Mouse (Mus musculus) kidney, adult 18-20 months (tissue): ENCODE results near the gene Grin2c.

Experiments used
- DNase-seq: peaks from one replicate; pipeline ENCODE4 v3.0.0; 2021

Grin2c gene

DNA sequence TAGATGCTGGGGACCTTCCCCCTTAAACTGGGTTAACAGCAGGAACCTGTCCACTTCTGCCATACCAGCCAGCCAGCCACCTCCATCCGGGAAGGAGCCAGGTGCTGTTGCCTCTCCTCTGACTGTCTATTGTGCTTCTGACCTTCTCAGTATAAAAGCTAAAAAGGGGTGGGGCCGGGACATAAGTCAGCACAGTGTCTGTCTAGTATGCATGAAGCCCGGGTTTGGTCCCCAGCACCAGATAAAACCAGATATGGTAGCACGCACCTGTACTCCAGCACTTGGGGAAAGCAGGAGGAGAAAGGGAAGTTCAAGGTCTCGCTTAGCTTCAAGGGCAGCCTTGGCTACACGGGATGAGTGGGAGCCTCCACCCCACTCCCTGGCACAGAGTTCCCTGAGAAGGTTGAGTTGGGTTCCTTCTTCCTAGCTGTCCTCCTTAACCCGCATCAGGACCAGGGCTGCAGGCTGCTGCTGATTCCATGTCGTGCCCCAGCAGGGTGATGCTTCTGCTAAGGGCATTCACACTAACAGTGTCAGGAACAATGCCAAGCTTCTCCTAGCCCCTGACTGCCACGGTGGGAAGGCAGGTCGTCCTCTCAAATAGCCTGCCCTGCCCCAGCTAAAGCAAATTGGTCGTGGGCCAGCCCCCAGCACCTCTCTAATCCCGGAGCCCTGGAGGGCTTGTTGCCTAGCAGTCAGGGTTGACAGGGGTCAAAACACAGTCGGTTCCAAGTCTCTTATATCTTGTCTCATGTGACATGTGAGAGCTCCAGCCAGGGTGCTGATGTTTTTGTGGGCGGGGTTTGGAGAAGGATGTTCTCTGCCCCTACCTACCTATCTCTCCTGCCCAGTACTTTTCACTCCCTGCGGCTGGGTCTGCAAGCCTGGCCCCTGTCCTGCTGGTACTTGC lies 37.8 kb downstream of the Grin2c start:
- DNase-seq = no peak

DNA sequence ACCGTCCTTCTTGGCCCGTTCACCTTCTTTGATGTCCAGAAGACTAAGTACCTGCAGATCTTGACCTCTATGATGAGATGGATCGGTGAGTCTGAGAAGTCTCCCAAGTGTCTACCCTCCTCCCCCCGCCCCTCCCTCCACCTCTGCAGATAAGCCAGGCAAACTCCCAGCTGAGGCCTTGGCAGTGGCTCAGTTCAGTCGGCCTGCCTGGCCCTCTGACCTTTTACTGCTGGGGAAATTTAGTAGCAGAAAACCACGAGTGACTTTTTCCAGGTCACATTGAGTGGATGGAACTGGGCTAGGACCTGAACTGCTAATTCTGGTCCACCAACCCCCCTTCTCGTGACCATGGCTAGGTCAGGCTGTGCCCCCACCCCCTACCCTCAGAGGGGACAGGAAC lies 38.6 kb downstream of the Grin2c start:
- DNase-seq = no peak

GRCm38 (mm10) chr11:115227640-115228039 lies 39.4 kb downstream of the Grin2c start:
- DNase-seq = no peak

DNA sequence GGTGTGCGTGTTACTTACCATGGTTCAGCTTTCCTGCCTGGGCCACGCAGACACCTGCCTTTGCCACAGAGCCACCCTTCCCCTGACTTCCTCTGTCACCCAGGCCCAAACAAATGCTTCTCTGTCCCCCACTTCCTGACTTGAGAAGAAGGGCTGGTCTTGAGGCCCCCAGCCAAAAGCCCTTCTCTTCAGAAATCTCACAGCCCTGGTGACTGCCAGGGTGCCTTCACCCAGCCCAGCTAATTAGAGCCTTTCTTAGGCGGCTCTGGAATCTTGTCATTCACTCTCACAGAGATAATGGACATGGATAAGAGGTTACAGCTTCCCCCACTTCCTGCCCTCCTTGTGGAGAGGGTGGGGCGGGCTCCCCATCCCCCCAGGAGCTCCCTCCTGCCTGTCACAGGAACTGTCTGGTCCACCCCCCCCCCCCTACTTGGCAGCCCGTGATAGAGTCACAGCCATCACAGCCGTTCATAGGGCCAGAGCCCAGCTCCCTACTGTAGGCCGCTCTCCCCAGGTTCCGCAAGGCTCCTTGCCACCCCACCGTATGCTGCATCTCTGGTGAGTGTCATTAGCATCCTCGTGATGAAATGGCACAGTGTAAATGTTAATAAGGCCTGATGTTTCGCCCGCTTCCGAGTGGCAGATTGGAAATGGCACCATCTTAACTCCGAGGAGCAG lies 40.1 kb downstream of the Grin2c start:
- DNase-seq = no peak

DNA sequence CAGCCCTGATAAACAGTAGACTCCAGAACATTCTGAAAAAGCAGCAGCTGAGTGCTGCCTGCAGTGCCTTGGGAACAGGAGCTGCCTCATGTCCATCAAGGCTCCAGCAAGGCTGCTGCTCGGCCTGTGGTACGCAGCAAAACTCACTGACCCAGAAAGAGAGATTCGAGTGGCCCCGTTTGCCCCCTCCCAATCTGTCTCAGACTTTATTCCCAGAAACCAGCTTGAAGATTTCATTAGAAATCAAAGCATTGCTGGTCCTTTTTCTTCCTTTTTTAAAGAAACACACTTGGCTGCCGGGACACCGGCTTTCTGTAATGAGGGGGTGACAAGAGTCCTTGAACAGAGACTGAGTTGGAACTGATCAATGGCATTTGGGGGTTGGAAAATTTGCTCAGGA lies 41.7 kb downstream of the Grin2c start:
- DNase-seq = no peak

- peak; percentile 47 for DNase-seq
Observed at GRCm38 (mm10) chr11:115224889-115225288, 42.2 kb downstream of the Grin2c start.

DNA sequence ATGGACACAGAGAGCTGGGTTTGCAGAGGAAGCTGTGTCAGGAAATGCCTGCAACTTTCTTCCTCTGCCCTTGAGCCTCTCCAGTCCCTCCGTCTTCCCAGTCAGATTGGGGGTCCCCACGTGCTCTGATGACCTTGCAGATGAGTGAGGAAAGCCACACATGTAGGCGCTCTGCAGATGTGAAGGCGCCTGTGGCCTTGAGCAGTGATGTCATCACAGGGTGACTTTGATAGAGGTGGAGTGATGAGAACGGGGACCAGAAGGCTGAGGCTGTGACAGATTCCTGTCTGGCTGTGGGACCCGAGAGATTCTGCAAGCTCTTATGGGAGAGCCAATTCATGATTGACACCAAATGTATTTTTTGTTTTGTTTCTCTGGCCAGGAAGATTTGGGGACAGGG lies 43.2 kb downstream of the Grin2c start:
- no peak for DNase-seq

- no peak for DNase-seq
Observed at GRCm38 (mm10) chr11:115223451-115223850, 43.6 kb downstream of the Grin2c start.

DNA sequence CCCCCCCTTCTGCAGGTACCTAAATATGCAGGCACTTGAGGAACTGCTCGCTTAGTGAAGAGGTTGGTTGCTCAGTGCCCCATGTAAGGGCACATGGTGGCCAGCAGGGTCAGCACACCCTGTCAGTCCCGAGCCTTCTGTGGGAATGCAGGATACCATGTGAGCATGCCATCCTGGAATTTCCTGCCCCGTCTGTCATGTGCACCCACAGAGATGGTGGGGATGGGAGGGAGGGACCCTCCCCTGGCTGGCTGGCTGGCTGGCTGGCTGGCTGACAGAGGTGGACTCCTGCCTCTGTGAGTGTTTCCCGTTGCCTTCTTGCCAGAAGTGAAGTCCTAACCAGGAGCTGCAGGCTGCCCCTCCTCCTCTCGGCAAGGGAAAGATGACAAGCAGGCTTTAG lies 44.5 kb downstream of the Grin2c start:
- DNase-seq = no peak

GRCm38 (mm10) chr11:115222077-115222476 lies 45.0 kb downstream of the Grin2c start:
- DNase-seq = no peak

GRCm38 (mm10) chr11:115219685-115220084 lies 47.4 kb downstream of the Grin2c start:
- no peak for DNase-seq

DNA sequence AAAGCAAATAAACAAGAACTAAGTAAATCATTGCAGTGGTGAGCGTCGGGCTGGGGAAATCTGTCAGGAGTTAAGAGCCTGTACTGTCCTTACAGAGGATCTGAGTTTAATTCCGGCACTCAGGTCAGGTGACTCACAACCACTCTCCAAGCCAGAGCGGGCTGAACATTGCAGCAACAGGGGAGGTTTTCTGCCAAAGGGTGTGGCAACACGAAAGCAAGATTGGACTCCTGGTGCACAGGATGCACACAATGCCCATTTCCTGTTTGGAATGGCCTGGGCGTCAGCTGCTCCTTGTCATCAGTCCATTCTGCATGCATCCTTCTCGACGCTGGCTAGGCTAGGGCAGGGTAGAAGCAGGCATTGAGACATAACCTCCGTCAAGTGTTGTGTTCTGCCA lies 47.8 kb downstream of the Grin2c start:
- DNase-seq = peak; percentile 31

DNA sequence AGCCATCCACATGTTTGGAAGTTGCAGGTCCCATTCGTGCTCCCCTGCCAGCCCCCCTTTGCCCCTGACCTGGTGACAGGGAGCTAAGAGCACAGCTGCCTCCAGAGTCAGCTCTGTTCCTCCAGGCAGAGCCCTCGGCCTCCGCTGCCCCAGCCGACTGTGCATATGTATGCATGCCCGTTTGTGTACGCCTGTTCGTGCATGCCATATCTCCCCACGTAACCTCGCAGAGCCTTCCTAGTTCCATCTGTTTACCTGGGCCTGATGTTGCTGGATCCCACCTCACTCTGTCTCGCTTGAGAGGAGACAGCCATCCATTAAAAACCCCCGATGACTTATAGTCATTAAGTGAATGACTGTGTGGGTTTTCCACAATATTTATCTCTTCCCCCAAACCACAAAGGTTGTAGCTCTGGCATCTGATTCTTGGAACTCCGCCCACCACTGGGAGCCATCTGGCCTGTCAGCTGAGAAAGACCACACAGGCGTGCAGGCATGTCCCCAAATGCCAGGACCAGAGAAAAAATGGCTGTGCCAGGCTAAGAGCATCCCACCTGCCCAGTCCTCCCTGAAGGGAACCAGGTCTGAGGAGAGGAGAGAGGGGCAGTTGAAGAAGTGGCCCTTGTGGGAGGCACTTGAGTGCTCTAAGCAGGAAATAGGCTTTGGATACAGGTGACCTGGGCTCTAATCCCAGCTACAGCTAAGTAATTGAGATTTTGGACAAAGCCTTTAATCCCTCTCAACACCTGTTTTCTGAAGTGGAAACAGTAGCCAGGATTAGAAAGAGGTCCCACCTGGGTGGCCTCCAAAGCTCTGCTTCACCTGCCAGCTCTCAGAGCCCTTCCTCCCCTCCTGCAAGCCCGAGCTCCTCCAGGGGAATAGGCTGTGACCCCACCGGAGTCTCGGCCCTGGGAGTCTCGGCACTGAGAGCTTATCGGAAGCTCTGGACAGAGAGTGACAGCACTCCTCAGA lies 49.3 kb downstream of the Grin2c start:
- no peak for DNase-seq

DNA sequence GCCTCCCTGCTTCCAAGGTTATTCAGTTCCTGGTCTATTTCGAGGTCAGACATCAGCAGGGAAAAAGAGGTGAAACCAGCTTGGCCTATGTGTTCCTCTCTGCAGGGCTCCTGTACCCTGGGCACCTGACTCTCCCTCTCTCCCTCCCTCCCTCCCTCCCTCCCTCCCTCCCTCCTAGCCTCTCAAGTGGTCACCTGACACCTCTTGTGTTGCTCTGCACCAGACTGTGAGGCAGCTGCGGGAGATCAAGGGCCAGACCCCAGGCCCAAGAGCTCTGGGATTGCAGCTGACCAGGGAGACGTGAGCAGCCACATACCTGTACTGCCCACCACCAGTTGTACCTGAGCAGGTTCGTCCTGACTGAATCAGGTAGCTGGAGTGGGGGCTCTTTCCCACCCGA lies 51.9 kb downstream of the Grin2c start:
- no peak for DNase-seq

DNA sequence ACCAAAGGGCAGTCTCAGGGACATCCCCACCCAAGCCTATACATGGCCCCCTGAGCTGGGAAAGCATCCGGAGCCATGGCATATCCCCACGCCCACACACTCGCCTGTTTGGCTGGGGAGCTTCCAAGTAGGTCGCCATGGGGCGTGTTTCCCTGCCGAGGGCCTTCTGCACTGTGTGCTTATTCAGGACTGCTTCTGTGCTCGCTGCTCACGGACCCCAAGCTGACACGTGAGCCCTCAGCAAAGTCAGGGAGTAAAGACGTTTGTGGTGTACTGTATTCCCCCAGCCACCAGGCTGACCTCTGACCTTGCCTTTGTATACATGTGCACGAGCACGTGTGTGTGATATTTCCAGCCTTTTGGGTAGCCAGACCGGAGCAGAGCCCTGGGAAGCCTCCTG lies 54.9 kb downstream of the Grin2c start:
- no peak for DNase-seq

GRCm38 (mm10) chr11:115209958-115210357 lies 57.1 kb downstream of the Grin2c start:
- DNase-seq = no peak

DNA sequence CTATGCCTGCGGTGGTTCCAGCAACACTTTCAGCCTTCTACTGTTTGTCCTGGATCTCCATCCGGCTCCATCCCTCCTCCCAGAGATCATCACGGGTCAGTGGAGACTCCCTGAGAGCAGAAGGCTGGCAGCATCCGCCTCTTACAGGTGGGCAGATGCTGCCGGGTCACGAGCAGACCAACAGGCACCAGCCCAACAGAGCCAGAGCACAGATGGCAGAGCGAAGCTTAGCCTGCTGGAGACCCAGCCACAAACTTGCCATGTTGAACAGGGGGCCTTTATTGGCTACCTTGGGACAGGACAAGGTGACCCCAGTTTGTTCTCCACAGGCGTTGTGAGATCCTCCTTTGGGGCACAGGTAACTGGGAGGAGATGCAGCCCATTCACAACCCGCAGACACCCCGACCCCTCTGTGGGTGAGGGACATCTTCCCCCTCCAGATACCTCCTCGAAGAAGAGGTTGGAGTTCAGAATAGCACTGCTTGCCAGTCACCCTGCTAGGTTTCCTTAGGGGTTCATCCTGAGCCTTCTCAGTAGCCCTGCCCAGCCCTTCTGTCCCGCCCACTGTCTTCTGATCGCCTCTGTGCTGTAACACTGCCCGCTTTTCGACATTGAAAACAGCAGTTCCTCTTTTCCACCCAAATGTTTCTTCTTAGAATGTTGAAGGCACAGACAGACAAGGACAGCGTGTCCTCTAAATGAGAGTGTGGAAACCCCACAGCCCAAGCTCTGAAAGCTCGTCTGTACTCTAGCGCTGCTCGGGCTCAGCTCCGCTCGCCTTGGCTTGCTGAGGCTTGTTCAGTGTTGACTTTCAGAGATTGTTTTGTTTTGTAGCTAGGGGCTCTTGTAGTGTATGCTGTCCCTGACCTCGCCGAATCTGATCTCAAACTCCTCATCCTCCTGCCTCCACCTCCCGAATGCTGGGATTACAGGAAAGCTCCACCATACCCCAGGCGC lies 58.0 kb downstream of the Grin2c start:
- DNase-seq = no peak

GRCm38 (mm10) chr11:115208126-115208525 lies 58.9 kb downstream of the Grin2c start:
- no peak for DNase-seq

- DNase-seq = no peak
Observed at GRCm38 (mm10) chr11:115202756-115203155, 64.3 kb downstream of the Grin2c start.

- DNase-seq = peak; percentile 85
Observed at GRCm38 (mm10) chr11:115202316-115202715, 64.7 kb downstream of the Grin2c start.

DNA sequence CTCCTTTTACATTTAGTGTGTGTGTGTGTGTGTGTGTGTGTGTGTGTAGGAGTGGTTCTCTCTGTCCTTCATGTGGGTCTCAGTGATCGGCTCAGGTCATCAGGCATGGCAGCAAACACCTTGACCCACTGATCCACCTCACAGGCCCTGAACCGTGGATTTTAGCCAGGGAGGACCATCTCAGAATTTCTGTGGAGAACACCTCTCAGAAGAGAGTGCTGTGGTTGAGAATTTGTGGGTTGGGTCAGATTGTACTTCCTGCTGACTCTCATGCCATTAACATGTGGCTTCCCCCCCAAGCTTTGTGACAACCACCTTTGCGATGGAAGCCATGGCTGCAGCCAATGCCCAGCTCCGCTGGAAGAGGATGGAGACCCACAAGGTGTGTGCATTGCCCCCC lies 66.5 kb downstream of the Grin2c start:
- DNase-seq = no peak
